Mouse (Mus musculus) lung, adult 2 months (tissue): ENCODE results near the gene Olfr304.

Experiments
- CTCF ChIP-seq: fragments of 200-500 bp; IDR thresholded peaks from 2 replicates; pipeline ENCODE4 v1.5.1; 2011; ENCODE audit warnings: mild to moderate bottlenecking, low read length, control low read depth; ENCODE audit not compliant: insufficient read depth
- POLR2A ChIP-seq: fragments of 200-500 bp; IDR thresholded peaks from 2 replicates; pipeline ENCODE4 v1.6.1; 2011; ENCODE audit warnings: low read depth, mild to moderate bottlenecking, control low read depth, low read length, borderline replicate concordance; ENCODE audit errors: extremely low read depth

DNA sequence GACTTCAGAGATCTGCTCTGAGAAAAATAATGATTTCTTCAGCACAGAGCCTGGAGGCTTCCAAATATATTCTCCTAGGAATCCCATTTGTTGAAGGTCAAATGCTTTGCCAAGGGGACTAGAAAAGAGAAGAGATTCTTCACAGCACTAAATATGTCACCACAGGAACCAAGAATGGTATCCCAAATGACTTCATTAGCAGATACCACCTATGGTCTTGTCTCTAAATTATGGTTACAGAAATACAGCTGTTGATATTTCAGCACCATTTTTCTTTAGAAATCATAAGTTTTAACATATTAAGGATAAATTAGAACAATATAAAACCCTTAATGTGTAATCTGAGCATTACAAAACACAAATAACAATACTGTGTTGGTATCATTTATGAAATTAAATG is 11.2 kb upstream of the Olfr304 start, which contains the start of gene Olfr303:
- TF ChIP-seq POLR2A (no peak), CTCF (no peak)
